Mouse (Mus musculus) frontal cortex, adult (tissue): ENCODE data around the gene Hoxd12.

Experiments
- ATAC-seq: cut with Nextera tagmentation; 2 replicates; pipeline ENCODE4 v1.9.2; 2017; ENCODE audit warnings: mild to moderate bottlenecking, moderate library complexity, mixed read lengths; ENCODE audit not compliant: low TSS enrichment

Gene Hoxd12

DNA sequence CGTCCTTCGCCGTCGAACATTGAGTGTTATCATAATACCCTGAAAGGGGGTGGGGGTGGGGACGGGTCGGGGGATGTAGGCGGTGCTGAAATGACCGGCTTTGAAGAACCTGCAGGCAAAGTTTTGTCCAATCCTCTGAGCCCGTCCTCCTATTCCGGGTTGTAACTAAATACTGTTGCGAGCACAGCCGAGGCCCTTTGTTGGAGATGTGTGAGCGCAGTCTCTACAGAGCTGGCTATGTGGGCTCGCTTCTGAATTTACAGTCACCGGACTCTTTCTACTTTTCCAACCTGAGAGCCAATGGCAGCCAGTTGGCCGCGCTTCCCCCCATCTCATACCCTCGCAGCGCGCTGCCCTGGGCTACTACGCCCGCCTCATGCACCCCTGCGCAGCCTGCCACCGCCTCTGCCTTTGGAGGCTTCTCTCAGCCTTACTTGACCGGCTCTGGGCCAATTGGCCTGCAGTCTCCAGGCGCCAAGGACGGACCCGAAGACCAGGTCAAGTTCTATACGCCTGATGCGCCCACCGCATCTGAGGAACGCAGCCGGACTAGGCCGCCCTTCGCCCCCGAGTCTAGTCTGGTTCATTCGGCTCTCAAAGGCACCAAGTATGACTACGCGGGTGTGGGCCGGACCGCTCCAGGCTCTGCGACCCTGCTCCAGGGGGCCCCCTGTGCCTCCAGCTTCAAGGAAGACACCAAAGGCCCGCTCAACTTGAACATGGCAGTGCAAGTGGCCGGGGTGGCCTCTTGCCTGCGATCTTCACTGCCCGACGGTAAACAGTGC, at the start of gene Hoxd12:
Hoxd12 (plus strand) TSS at position 133 of the 785 bp plus-strand sequence.
- ATAC-seq = no peak

DNA sequence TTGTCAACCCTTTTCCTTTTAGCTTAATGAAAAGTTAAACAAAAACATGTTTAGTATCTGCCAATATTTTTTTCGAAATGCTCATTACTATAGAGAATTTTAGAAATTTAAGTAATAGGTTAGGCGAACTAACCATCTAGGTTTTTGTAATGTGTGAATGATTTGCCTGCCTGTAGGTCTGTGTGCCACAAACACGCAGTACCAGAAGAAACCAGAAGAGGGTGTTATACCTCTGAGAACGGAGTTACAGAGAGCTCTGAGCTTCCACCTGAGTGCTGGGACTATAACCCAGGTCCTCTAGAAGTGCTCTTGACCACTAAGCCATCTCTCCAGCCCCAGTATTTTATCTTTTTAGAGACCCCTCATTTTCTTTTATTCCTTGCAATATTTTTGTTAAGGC, 39.4 kb upstream of the Hoxd12 start:
- no peak for ATAC-seq

DNA sequence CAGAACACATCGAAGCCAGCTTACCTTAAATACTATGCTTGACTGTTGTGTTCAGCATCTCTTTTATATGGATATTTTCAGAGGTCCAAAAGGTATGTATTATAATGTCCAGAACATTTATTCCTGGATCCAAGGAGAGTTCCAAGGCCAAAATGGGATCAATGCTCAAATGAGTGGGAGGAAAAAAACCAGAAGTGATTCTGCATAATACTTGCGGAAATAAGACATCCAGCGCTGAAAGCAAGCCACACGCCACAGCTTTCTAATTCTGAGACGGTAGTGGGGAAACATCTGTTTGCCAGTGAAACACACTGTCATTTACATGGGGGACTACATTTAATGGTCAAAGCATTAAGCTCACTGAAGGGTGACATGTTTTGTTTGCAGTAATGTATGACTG, 32.4 kb upstream of the Hoxd12 start:
- no peak for ATAC-seq

DNA sequence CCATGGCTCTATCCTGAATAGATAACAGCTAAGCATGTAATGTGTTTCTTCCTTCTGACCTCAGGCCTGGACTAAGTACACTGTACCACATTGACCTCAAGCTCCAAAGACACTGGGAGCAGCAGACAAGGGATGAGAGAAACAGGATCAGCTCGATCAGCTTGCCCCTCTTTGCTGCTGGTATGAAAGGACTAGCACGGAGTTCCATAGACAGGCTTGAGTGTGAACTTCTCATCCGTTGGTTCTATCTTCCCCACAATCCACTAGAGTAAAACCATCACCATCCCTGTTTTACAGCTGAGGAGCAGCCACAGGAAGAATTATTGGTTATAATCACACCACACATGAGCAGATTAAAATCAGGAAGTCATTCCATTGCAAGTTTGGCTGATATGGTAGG, 29.2 kb upstream of the Hoxd12 start:
- no peak for ATAC-seq

DNA sequence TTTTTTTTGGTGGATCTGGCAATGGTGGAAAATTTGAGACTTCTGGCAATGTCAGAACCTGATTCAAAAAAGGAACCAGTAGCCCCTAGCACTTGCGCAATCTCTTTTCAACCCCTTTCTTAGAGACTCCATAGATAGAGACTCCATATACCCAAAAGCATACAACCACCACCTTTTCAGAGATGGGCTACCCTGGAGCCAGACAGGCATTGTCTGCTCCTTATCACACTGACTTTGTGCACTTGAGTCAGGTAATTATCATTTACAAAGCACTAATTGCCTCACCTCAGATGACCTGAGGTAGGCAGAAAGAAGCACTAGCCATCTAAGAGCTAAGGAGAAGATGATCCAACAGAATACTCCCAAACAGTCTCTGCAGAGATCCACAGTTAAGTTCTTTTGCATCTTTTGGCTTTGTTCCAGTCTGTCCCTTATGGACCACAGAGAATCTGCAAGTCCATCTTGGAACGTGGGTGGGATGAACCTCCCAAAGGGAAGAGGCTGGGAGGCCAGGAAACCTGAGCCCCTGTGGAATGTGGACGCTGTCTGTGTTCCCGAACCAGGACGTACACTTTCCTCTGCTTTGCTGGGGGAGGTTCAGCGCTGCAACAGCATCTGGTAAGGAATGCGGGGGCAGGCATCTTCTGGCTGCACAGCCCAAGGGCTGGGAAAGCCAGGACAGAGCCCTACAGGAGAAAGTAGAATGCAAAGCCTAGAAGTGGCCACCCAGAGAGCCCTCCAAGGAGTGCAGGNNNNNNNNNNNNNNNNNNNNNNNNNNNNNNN, 27.5 kb upstream of the Hoxd12 start:
- no peak for ATAC-seq

DNA sequence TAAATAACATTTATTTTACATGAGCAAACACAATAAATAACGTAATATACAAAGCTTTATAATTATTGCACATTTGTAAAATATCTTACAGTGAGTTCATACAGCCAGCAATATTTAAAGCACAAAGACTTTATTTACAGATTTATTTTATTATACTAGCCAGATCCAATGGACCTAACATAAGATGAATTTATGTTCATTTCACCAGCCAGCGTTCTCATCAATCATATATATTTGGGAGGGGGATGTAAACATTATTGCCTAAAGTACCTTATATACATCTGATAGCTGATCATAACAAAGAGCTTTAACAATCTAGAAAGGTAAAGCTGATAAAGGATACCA, 21.8 kb upstream of the Hoxd12 start:
- no peak for ATAC-seq

DNA sequence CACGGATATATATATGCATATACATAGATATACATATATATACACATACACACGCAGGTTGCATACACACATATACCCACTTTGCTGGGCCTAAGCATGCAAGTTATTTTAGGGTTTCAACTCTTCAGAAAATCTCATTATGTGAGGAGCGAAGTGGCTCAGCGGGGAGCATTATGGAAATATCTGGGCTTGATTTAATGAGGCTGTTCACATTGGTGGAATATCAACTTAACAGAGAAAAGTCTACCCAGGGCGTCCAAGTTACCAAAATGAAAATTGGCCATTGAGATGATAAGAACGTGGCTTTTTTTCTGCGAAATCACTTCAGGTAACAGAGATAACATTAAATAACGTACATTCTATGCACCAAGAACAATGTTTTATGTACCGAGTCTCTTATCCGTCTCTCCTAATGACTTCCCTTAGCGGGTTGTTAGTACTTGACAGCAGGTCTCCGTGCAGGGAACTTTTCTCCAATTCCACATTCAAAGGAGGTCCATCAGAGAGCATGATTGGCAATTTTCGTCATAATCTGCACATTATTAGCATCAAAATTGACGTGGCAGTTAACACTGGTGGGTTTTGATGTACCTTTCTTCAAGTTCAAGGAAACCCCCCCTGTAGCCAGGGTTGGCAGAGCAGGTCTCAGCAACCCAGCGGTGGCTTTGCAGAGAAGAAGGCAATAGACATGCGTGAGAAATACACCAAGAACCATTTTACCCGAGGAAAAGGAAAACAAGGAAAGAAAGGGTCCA, 20.9 kb upstream of the Hoxd12 start:
- ATAC-seq = no peak

DNA sequence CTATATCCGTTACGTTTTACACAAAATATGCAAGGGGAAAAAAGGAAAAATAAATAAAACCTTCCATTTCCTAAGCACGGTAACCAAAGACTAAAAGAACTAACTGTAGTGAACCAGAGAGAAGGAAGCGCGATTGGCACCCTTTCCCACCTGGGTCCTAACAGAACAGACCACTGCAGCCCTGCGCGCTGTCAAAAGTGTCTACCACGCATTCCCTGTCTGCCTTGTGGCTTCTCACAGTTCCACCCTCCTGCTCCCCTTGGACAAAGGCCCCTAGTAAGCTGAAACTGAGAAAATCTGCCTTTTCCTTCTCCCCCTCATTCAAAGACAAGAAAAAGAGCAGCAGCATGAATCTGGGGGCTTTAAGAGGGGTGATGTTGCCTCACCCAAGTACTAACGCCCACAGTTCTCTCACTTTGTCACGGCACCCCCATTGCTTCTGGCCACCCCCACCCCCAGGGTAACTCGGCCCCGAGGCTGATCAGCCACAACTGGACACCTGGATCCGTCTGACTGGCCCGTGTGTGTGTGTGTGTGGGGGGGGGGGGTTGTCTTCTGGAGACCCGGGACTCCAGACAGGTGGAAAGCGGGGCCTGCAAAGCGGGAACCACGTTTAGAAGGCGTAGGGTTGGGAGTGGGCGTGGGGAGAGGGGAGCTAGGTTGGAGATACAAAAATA, 19.9 kb upstream of the Hoxd12 start:
- ATAC-seq = no peak

DNA sequence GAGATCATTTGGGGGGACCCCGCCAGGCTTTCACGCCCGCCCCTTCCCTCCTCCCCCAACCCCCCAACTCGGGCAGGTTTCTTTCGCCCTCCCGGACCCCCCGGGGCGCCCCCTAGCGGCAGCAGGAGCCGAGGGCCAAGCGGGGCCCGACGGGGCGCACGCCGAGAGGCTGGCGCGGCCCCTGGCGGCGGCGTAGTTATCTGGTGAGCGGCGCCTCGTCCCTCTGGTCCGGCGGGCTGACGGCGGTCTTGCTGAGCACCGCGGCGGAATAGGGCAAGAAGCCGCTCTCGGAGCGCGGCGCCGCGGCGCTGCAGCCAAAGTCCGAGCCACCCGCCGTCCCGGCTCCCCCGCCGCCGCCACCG, 19.4 kb upstream of the Hoxd12 start:
- no peak for ATAC-seq

DNA sequence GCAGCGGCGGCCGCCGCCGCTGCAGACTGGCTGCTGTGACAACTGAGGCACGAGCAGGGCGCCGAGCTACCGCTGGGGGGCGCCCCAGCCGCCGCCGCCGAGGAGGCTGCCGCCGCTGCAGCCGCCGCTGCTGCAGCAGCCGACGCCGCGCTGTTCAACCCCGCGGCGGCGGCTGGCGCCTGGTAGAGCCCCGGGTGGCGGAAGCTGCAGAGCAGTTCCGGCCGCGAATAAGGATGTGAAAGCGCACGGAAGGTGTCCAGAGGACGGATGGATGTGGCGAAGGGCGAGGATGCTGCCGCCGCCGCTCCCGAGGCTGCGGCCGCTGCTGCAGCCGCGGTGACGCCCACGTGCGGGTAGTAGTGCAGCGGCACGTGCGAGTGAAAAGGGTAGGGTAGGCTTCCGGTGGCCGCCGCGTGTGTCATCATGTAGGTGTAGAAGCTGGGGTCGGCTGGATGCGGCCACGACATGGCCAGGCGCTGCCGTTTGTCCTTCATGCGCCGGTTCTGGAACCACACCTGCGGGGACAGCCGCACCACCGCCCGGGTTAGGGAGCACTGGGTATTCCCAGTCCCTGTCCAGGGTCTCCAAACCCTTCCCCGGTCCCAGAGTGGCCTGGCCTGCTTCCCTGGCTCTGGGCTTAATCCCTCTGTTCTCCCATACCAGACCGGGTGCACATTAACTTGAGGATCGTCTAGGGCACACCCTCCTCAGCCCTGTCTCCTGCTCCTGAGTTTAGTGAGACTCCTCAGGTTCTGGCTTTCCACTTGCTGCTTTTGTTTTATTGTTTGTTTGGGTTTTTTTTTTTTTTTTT, 18.8 kb upstream of the Hoxd12 start:
- ATAC-seq = no peak

DNA sequence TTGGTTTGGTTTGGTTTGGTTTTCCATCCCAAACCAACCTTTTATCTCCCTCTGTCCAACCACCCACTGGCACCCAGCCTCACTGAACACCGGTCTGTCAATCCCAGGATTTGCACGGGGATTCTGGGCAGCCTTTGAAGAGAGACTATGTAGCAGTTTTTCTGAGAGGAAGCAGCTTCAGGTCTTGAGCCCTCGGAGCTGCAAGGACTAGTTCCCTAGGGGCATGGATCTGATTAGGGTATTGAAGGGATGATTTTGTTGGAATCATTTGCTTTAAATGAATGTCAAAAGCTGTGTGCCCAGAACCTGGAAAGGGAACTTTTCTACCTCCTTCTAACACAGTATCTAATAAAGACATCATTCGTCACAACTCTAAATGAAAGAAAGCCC, 18.2 kb upstream of the Hoxd12 start:
- ATAC-seq = no peak

DNA sequence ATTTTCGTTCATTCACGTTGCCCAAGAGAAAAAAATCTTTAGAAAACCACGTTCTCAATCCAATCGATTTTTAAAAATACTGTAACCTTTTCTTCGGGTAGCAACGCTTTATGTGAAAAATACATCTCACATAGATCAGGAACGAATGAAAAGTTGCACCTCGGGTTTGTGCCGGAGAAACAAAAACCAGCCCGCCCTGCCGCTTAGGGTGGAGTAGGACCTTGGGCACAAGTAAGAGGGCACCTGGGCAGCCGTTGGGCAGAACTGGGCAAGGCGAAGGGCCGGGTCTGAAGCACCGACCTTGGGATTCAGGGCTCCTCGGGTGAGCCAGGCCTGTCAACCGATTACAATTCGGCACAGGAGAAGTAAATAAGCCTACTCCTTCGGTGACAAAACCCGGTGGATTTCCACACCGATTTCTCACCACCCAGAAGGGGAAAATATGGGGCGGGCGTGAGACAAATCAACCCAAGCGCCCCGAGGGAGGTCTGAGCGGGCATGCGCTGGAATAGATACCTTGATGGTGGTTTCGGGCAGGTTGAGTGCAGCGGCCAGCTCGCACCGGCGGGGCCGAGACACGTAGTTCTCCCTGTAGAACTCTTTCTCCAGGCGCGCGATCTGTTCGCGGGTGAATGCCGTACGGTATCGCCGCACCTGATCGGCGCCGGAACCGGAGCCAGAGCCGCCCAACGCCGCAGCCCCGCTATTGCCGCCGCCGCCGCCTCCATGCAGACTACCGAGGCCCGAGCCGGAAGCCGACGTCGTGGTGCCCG, 17.4 kb upstream of the Hoxd12 start:
- no peak for ATAC-seq

DNA sequence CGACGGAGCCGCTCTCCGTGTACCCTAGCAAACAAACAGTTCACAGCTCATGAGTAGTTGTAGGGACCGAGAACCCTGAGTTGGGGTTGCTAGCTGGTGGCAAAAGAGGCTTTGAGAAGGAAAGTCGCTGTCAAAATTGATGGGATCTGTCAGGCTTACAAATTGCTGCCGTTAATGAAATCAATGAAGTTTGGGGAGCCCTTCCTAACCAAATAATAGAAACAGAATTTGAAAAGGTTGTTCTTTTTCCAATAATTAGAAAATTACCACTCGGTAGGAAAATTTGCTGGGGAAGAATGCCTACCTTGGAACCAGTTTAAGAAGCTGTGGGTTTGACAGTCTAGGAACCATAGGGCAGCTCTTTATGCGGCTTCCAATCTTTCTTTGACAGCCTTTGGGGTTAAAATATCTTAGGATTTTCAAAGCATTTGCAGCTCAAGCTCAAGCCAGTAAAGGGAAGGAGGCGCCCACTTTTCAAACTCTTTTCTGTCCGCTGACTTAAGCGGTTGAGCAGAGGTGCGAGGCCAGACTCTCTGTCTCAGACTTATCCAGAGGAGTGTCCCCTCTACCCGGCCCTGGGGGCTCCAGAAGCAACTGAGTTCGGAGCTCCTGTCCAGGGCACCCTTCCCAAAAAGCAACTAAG, 16.7 kb upstream of the Hoxd12 start:
- no peak for ATAC-seq

DNA sequence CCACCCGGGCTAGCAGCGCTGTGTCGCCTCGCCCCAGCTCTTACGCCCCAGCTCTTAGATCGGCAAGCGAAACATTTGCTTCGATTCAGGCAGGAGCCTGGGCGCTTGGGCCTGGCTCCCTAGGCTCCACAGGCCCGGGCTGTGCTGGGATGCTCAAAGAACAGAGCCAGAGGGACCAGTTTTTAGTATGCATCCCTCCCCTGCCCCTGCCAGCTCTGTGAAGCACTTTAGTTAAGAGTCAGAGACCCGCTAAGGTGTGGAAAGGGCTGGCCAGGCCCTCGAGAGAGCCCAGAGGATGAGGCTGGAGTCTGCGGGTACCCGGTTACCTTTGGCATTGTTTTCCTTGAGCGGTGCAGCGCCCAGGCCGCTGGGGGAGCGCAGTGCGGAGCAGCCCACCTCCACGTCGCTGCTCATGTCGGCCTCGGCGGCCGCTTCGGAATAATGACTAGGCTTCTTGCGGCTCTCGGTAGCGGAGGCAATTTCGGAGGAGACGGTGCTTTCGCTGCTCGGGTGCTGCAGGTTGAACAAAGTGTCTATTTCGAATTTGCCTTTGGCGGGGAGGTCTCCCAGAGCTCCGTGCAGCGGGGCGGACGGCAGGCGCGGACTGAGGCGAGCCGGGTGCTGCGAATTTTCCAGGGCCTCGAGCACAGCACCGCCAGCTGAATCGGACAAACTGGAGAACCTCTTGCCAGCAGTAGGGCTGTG, 16.0 kb upstream of the Hoxd12 start:
- no peak for ATAC-seq

DNA sequence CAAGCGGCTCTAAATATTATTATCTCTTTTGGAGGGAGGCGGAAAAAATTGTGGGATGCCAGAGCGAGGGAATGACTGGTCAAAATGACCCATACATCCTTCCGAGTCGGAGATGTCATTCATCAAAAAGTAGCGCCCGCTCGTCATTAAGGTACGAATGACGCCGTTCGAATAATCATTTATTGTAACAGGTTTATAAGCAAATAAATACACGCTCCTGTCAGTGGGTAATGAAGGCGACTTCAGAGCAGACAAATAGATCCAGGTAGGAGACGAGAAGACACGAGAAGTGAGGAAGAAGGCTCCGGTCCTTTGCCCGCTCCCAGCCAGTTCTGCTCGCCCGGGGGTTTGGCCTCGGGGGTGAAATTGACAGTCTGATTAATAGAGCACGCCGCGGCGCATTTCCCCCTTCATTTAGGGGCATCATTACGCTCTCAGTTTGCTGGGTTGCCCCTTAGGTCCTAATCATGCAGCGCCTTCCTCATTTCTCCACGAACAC, 15.3 kb upstream of the Hoxd12 start, which contains the start of gene Evx2:
Evx2 (minus strand) TSS at position 51 of the 499 bp plus-strand sequence.
- ATAC-seq = no peak

DNA sequence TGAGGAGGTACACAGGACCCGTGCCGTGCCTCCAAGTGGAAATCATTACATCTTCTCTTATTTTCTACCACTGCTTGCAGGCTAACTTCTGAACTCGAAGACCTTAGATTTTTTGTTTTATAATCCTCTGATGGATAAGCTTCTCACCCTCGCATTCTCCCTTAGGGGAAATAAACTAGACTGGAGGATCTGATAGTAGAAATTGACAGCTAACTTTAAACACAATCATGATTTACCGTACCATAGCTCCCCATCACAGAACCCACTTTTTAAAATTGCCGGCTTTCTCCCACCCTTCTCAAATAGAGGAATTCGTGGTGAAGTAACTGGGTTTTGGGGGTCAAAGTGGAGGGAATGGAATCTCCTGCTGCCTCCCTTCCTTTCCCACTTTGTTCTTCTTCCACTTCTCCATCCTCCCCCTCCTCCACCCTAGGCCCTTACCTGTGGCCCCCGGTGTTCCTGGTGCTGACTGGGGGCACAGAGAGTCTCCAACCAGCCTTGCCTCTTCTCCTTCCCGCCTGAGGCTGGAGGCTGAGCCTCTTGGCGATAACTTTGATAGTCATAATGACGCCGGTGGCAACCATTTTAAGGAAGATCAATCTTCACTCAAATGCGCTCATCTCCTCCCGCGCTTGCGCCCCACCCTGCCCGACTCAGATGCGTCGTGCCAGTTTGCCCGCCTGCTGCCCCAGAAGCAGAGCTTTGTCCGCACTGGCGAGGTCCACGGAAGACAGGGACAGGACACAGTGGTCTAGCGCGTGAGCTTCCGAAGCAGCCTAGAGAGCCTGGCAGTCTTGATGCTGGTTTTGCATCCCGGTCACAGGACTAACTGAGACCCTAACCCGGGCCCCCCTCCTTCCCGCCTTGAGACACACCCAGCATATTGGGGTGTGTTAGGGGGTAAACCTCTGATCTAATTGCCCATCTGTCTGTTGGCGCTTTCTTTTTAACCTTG, 14.1 kb upstream of the Hoxd12 start:
- no peak for ATAC-seq

DNA sequence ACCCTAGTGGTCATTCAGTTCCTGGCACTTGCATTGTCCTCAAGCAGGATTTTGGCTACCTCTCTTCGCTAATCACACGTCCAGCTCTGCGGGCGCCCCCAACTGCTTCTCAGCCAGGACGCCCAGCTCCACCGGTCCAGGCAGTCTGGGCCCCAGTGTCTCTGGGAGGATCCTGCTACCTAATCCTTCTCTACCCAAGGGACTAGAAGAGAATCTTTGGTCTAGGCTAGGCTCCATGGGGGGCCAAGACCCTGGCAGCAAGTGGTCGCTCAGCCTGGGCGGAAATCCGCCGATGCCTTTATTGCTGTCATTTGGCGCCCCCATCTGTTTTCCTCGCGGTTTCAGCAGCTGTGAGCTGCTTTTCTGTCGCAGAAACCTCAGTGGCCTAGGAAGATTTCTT, 13.1 kb upstream of the Hoxd12 start:
- no peak for ATAC-seq
